Mouse (Mus musculus) heart, embryonic 14.5 days (tissue): Measurements from ENCODE around the gene Zbtb16. TPM values are rescaled to one million over a fixed set of nuclear protein-coding genes. Genes with fewer than 3 reads are reported as not detected.
A peak's percentile ranks its signal among the peaks of the same experiment; 100 is the strongest.

Experiments
- ATAC-seq: fragments of 200-750 bp; cut with Nextera tagmentation; 2 replicates; pipeline ENCODE4 v1.8.0; 2017; ENCODE audit warnings: low read depth, moderate TSS enrichment; ENCODE audit not compliant: insufficient number of reproducible peaks, insufficient read depth, low FRiP score
- H3K27ac ChIP-seq, 2 experiments: fragments of 200-500 bp in 1 of 2; fragments of 300-500 bp in 1 of 2; sonication (generic) in 1 of 2; replicated peaks in 1 of 2; 2 replicates each; pipeline ENCODE4 v1.5.1; 2012 to 2014; ENCODE audit warnings: low read depth in 2 of 2, low read length in 2 of 2, control low read depth in 1 of 2, mild to moderate bottlenecking in 1 of 2, mixed read lengths in 1 of 2; ENCODE audit not compliant: control insufficient read depth in 1 of 2, insufficient read depth in 1 of 2
- H3K27me3 ChIP-seq: fragments of 300-500 bp; sonication (generic); 2 replicates; pipeline ENCODE4 v1.6.1; 2014; ENCODE audit warnings: mild to moderate bottlenecking, low read length, control low read depth; ENCODE audit not compliant: control insufficient read depth, insufficient read depth
- H3K36me3 ChIP-seq: fragments of 300-500 bp; sonication (generic); 2 replicates; pipeline ENCODE4 v1.6.1; 2014; ENCODE audit warnings: mild to moderate bottlenecking, control low read depth, low read length, mixed read lengths; ENCODE audit not compliant: control insufficient read depth, insufficient read depth
- H3K4me1 ChIP-seq, 2 experiments: fragments of 200-500 bp in 1 of 2; fragments of 300-500 bp in 1 of 2; sonication (generic) in 1 of 2; 2 replicates each; pipeline ENCODE4 v1.6.1; 2012 to 2014; ENCODE audit warnings: low read length in 2 of 2, control low read depth in 1 of 2, mixed read lengths in 1 of 2; ENCODE audit not compliant: control insufficient read depth in 2 of 2, insufficient read depth in 2 of 2
- H3K4me2 ChIP-seq: fragments of 300-500 bp; sonication (generic); 2 replicates; pipeline ENCODE4 v1.6.1; 2014; ENCODE audit warnings: mild to moderate bottlenecking, low read length
- H3K4me3 ChIP-seq, 2 experiments: fragments of 200-500 bp in 1 of 2; fragments of 300-500 bp in 1 of 2; sonication (generic) in 1 of 2; 2 replicates each; pipeline ENCODE4 v1.5.1; 2012 to 2014; ENCODE audit warnings: low read length in 2 of 2, mild to moderate bottlenecking in 2 of 2, control low read depth in 1 of 2, low read depth in 1 of 2, moderate library complexity in 1 of 2; ENCODE audit not compliant: control insufficient read depth in 1 of 2, insufficient read depth in 1 of 2
- H3K9ac ChIP-seq: fragments of 300-500 bp; sonication (generic); 2 replicates; pipeline ENCODE4 v1.6.1; 2014; ENCODE audit warnings: mild to moderate bottlenecking, low read length
- H3K9me3 ChIP-seq: fragments of 300-500 bp; sonication (generic); 2 replicates; pipeline ENCODE4 v1.6.1; 2016; ENCODE audit warnings: low read length, control low read depth; ENCODE audit not compliant: control insufficient read depth
- WGBS: fragments of 180-500 bp; shearing (Covaris S2); extraction: QIAGEN DNeasy Blood & Tissue Kit; methylation state at CpG from one replicate; pipeline ENCODE4 v1.1.7; 2014; 5-methylcytosine and 5-hydroxymethylcytosine counted together
- polyA plus RNA-seq: library from polyadenylated mRNA; unstranded; fragments of >200 nt; fragmentation: Nextera tagmentation; extraction: Ambion mirVana; gene quantifications from 2 replicates; pipeline ENCODE4 v1.2.1, GENCODE M21; 2014

Zbtb16 gene
- polyA plus RNA-seq, 1 experiment from 2014 or later: 2.1 TPM

DNA sequence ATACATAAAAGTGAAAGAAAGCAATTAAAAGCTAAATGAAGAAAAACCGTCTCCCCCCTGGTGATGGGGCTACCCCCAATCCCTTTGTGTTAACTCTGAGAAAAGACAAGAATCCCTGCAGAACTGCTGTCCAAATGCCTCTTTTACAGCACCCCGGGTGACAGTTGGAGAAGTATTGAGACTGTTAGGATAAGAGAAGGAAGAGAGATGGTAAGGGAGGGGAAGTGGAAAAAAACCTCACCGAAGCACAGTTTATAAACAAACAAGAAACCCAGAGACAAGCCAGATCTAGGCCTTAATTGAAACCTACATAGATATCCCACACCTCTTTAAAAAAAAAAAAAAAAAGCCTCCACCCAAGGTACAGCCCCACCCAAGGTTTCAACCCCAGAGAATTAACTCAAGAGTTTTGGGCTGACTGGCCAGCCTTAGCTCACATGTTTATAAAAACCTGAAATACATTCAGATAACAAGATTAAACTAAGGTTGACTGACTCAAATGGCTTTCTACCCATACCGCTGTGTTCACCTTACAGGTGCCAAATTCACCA, 42.3 kb downstream of the Zbtb16 start:
- H3K9ac ChIP-seq: no peak overlapping the region

DNA sequence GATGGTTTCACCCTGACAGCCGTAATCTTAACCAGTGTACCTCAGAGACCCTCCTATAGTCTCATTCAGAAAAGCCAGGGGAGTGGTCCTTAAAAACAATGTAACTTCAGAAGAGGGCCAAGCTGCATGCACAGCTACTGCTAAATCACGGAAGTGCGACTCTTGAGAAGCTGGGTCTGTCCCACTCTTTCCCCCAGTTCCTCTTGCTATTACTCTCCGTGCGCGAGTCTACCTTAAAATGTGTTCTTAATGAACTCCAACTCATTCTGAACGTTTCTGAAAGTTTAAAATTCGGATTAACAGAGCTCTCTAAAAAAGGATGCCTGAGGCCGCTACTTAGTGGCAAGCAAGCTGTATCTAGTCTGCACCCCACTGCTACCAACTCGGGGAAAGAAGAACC, 45.4 kb downstream of the Zbtb16 start:
- Histone ChIP-seq H3K27ac (no peak overlapping the region), H3K4me3 (no peak overlapping the region), H3K9ac (no peak overlapping the region), H3K4me2 (no peak overlapping the region), H3K9me3 (no peaks in the 10 kb centered on the region), H3K36me3 (no peaks in the 10 kb centered on the region), H3K4me1 (peaks cover 7 to 10% of the 10 kb centered on the region in 2 experiments; a peak in 3 of 4 replicates), H3K27me3 (peaks cover 4% of the 10 kb centered on the region; the same call in 1 of the 2 replicates)
- no peak for ATAC-seq
- WGBS: 80% methylated on average over 10 of the region's 10 CpGs

More for the DNA sequence above, 42.3 kb downstream of the Zbtb16 start:
- no peak overlapping the region for H3K27ac ChIP-seq
- no peaks in the 10 kb centered on the region for H3K9me3 ChIP-seq
- no peak overlapping the region for H3K4me3 ChIP-seq
- H3K4me1 ChIP-seq: peaks cover 5 to 10% of the 10 kb centered on the region in 2 experiments; a peak in 2 of 4 replicates
- H3K36me3 ChIP-seq: no peaks in the 10 kb centered on the region
- peaks cover 9% of the 10 kb centered on the region; the same call in 1 of the 2 replicates for H3K27me3 ChIP-seq
- no peak overlapping the region for H3K4me2 ChIP-seq
- ATAC-seq: no peak
- 69% methylated on average over 4 of the region's 4 CpGs for WGBS

DNA sequence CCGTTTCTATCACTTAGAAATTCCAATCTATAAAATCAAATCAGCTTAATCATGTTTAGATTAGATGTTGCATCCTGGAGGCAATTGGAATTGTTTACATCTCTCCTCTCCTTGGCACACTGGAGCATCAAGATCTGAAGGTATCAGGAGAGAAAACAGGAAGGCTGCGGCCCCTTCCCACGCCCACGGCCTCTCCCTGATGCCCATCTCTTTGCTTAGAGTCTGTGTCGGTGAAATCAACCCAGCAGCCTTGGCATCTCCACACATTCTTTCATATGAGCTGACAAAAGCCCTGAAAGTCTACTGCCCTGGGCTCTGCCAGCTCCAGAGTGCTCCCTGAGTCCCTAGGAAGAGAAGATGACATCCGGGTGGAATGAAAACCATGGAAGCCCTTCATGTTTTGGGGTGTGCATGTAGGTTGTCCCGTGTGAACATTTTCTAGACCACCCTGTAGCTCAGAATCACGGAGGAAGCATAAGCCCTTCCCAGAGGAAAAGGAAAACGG, 48.1 kb downstream of the Zbtb16 start:
- H3K4me2 ChIP-seq: no peak overlapping the region
- H3K9ac ChIP-seq: no peak overlapping the region
- 74% methylated on average over 9 of the region's 9 CpGs for WGBS
- no peak for ATAC-seq
- H3K27me3 ChIP-seq: 0 out of 2 replicates have a peak, but pooled peaks cover 3% of the 10 kb centered on the region
- no peaks in the 10 kb centered on the region for H3K9me3 ChIP-seq
- H3K36me3 ChIP-seq: no peaks in the 10 kb centered on the region
- H3K27ac ChIP-seq: no peak overlapping the region
- no peak overlapping the region for H3K4me3 ChIP-seq
- peaks cover 9 to 10% of the 10 kb centered on the region in 2 experiments for H3K4me1 ChIP-seq

GRCm38 (mm10) chr9:48787321-48787720, 48.7 kb downstream of the Zbtb16 start:
- H3K9me3 ChIP-seq: no peaks in the 10 kb centered on the region
- H3K27me3 ChIP-seq: 0 out of 2 replicates have a peak, but pooled peaks cover 3% of the 10 kb centered on the region
- H3K27ac ChIP-seq: no peak overlapping the region
- peaks cover 15 to 16% of the 10 kb centered on the region in 2 experiments for H3K4me1 ChIP-seq
- 64% methylated on average over 1 of the region's 1 CpGs for WGBS
- H3K9ac ChIP-seq: no peak overlapping the region
- no peaks in the 10 kb centered on the region for H3K36me3 ChIP-seq
- ATAC-seq: no peak
- no peak overlapping the region for H3K4me3 ChIP-seq
- H3K4me2 ChIP-seq: no peak overlapping the region

- ATAC-seq: no peak
- Histone ChIP-seq H3K9me3 (no peaks in the 10 kb centered on the region), H3K27ac (no peak overlapping the region), H3K4me3 (no peak overlapping the region), H3K36me3 (no peaks in the 10 kb centered on the region), H3K27me3 (0 out of 2 replicates have a peak, but pooled peaks cover 3% of the 10 kb centered on the region), H3K9ac (no peak overlapping the region), H3K4me1 (peaks cover 16 to 18% of the 10 kb centered on the region in 2 experiments), H3K4me2 (no peak overlapping the region)
- WGBS: 65% methylated on average over 6 of the region's 6 CpGs
These were observed 49.2 kb downstream of the Zbtb16 start for GRCm38 (mm10) chr9:48786814-48787213.

DNA sequence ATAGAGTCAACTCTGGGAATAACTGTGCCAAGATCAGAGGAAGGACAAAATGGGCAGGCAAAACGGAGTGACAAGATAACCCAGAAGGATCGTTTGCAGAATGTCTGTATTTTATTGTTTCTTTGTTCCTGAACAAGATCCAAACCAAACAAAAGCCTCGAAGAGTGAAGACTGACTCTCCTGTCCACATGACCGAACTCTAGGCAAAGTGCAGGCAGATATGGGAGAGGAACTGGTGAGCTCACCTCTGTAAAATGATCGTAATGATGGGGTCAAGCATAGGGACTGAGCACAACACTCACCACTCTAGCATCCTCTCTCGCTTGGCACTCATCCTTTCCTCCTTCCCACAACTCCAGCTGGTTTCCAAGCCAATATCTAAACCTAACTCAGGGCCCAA, 51.1 kb downstream of the Zbtb16 start:
- no peak overlapping the region for H3K9ac ChIP-seq
- no peak for ATAC-seq
- no peak overlapping the region for H3K4me2 ChIP-seq
- peaks cover 7% of the 10 kb centered on the region; the same call in 1 of the 2 replicates for H3K27me3 ChIP-seq
- H3K9me3 ChIP-seq: no peaks in the 10 kb centered on the region
- H3K36me3 ChIP-seq: no peaks in the 10 kb centered on the region
- H3K27ac ChIP-seq: no peak overlapping the region
- H3K4me3 ChIP-seq: no peak overlapping the region
- 56% methylated on average over 6 of the region's 6 CpGs for WGBS
- H3K4me1 ChIP-seq: peaks cover 16 to 18% of the 10 kb centered on the region in 2 experiments

DNA sequence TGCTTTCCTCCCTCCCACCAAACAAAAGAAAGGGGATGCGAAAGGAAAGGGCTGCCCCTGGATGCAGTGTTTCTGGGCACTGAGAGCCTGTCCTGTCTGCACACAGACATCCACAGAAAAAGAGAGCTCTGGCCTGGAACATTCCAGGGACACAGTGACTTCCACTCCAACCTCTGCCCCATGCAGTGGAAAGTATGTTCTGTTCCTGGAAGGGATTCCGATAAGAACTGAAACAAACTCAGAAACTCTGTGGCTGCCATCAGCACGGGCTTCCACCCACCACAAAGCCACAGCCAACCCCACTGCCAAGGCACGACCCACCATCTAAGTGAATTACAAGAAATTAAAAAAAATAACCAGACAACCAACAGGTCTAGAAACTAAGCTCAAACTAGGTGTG, 52.7 kb downstream of the Zbtb16 start:
- 0 out of 2 replicates have a peak, but pooled peaks have one; percentile 45 for ATAC-seq
- H3K9ac ChIP-seq: no peak overlapping the region
- no peaks in the 10 kb centered on the region for H3K36me3 ChIP-seq
- peaks cover 16 to 18% of the 10 kb centered on the region in 2 experiments for H3K4me1 ChIP-seq
- H3K4me2 ChIP-seq: no peak overlapping the region
- peaks cover 4% of the 10 kb centered on the region; the same call in 1 of the 2 replicates for H3K27me3 ChIP-seq
- no peak overlapping the region for H3K4me3 ChIP-seq
- 43% methylated on average over 4 of the region's 4 CpGs for whole genome bisulfite sequencing
- H3K9me3 ChIP-seq: no peaks in the 10 kb centered on the region
- no peak overlapping the region for H3K27ac ChIP-seq
